Mouse (Mus musculus): ENCODE measurements around the gene Ackr3.

Gene Ackr3

DNA sequence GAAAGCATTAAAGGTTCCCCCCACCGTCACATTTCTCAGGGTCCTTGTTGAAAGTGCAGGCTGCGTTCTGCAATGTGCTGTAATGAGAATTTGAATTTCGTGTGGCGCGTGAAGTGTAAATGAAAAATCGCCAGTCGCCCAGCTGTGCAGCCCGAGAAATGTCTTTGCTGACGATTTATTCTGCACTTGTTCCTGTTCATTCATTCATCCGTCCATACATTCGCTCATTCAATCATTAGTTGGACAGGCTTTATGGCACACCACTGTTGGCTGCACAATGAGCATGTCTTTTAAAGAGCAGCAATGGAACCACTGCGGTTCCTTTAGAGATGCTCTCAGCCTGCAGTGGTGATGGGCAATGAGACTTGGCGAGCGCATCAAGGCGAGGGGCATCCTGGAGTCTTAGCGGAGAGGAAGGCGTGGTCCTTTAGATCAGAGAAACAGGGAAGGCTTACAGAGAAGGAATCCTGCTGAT lies 18.7 kb downstream of the Ackr3 start:
- H3K27me3 ChIP-seq (ENCODE audit: insufficient read depth, low read length): 0 out of 2 replicates have a peak, but pooled peaks cover 7% of the 10 kb centered on the region
- H3K4me1 ChIP-seq (replicated peaks; ENCODE audit: low read depth, low read length): peaks cover 18% of the 10 kb centered on the region
- no peaks in the 10 kb centered on the region for H3K9me3 ChIP-seq (ENCODE audit: low read length)
- no peak for TF ChIP-seq POU5F1 (IDR thresholded peaks at IDR 0.05; ENCODE audit: borderline replicate concordance, low read length)
- TF ChIP-seq CTCF (conservative IDR thresholded peaks at IDR 0.05; ENCODE audit: low read length): no peak
- TF ChIP-seq NANOG (IDR thresholded peaks at IDR 0.05; ENCODE audit: borderline replicate concordance, low read length): no peak
- no peaks in the 10 kb centered on the region for H3K36me3 ChIP-seq (ENCODE audit: insufficient read depth, low read length)
- no peak overlapping the region for H3K4me3 ChIP-seq (replicated peaks; ENCODE audit: low read length)

DNA sequence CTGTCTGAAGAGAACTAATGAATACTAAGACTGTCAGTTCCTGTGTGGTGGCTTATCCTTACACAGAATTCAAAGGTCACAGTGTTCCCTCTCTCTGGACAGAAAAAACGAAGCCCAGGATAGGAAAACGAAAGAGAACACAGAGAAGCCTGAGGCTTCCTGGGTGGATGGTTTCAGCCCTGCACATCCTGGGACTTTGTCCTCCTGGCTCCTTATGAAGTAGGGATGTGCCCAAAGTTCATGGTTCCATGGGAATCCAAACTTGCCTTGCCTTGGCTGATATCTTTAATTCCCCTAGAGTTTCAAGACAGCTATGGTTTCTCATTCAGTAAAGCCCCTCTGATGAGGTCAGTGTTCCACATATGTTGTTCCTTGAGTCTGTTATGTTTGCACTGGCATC lies 19.2 kb downstream of the Ackr3 start:
- H3K9me3 ChIP-seq (ENCODE audit: low read length): no peaks in the 10 kb centered on the region
- no peaks in the 10 kb centered on the region for H3K36me3 ChIP-seq (ENCODE audit: insufficient read depth, low read length)
- TF ChIP-seq NANOG (IDR thresholded peaks at IDR 0.05; ENCODE audit: borderline replicate concordance, low read length): no peak
- no peak for TF ChIP-seq POU5F1 (IDR thresholded peaks at IDR 0.05; ENCODE audit: borderline replicate concordance, low read length)
- TF ChIP-seq CTCF (conservative IDR thresholded peaks at IDR 0.05; ENCODE audit: low read length): no peak
- H3K4me3 ChIP-seq (replicated peaks; ENCODE audit: low read length): no peak overlapping the region
- peaks cover 18% of the 10 kb centered on the region for H3K4me1 ChIP-seq (replicated peaks; ENCODE audit: low read depth, low read length)
- H3K27me3 ChIP-seq (ENCODE audit: insufficient read depth, low read length): 0 out of 2 replicates have a peak, but pooled peaks cover 5% of the 10 kb centered on the region

- Histone ChIP-seq H3K9me3 (ENCODE audit: low read length) (no peaks in the 10 kb centered on the region), H3K36me3 (ENCODE audit: insufficient read depth, low read length) (no peaks in the 10 kb centered on the region), H3K4me1 (replicated peaks; ENCODE audit: low read depth, low read length) (peaks cover 18% of the 10 kb centered on the region), H3K4me3 (replicated peaks; ENCODE audit: low read length) (no peak overlapping the region), H3K27me3 (ENCODE audit: insufficient read depth, low read length) (peaks cover 7% of the 10 kb centered on the region; the same call in 1 of the 2 replicates)
- no peak for TF ChIP-seq NANOG (IDR thresholded peaks at IDR 0.05; ENCODE audit: borderline replicate concordance, low read length)
Observed at GRCm38 (mm10) chr1:90225603-90226254, 21.9 kb downstream of the Ackr3 start.

GRCm38 (mm10) chr1:90227684-90228322 lies 24.0 kb downstream of the Ackr3 start:
- no peaks in the 10 kb centered on the region for H3K36me3 ChIP-seq (ENCODE audit: insufficient read depth, low read length)
- no peak for TF ChIP-seq CTCF (conservative IDR thresholded peaks at IDR 0.05; ENCODE audit: low read length)
- TF ChIP-seq POU5F1 (IDR thresholded peaks at IDR 0.05; ENCODE audit: borderline replicate concordance, low read length): no peak
- no peak for TF ChIP-seq NANOG (IDR thresholded peaks at IDR 0.05; ENCODE audit: borderline replicate concordance, low read length)

DNA sequence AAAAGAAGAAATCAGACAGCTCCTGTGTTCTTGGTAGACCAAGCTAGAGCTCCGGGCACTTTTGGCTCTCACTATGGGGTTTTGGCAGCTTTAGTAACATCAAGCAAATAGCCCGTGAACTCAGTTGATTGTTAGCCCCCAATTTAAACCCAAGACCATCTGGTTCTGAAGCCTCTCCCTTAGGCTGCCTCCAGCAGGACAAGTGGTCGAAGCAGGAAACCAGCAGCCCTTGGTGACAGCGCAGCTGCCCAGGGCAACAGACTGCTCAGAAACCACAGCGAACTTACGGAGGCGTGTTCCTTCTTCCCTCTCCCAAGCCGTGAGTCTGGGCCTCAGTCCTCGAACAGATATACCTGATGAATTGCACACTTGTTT lies 24.5 kb downstream of the Ackr3 start:
- no peaks in the 10 kb centered on the region for H3K4me1 ChIP-seq (replicated peaks; ENCODE audit: low read depth, low read length)
- H3K36me3 ChIP-seq (ENCODE audit: insufficient read depth, low read length): no peaks in the 10 kb centered on the region
- TF ChIP-seq CTCF (conservative IDR thresholded peaks at IDR 0.05; ENCODE audit: low read length) (no peak), NANOG (IDR thresholded peaks at IDR 0.05; ENCODE audit: borderline replicate concordance, low read length) (no peak), POU5F1 (IDR thresholded peaks at IDR 0.05; ENCODE audit: borderline replicate concordance, low read length) (no peak)
- H3K9me3 ChIP-seq (ENCODE audit: low read length): no peaks in the 10 kb centered on the region
- peaks cover 12% of the 10 kb centered on the region; the same call in 1 of the 2 replicates for H3K27me3 ChIP-seq (ENCODE audit: insufficient read depth, low read length)
- no peak overlapping the region for H3K4me3 ChIP-seq (replicated peaks; ENCODE audit: low read length)

More at GRCm38 (mm10) chr1:90227684-90228322, 24.0 kb downstream of the Ackr3 start:
- no peak overlapping the region for H3K4me3 ChIP-seq (replicated peaks; ENCODE audit: low read length)
- no peaks in the 10 kb centered on the region for H3K9me3 ChIP-seq (ENCODE audit: low read length)
- peaks cover 3% of the 10 kb centered on the region for H3K4me1 ChIP-seq (replicated peaks; ENCODE audit: low read depth, low read length)
- peaks cover 12% of the 10 kb centered on the region; the same call in 1 of the 2 replicates for H3K27me3 ChIP-seq (ENCODE audit: insufficient read depth, low read length)

GRCm38 (mm10) chr1:90230611-90231010 lies 26.8 kb downstream of the Ackr3 start:
- H3K4me3 ChIP-seq (replicated peaks; ENCODE audit: low read length): no peak overlapping the region
- H3K9me3 ChIP-seq (ENCODE audit: low read length): no peaks in the 10 kb centered on the region
- TF ChIP-seq POU5F1 (IDR thresholded peaks at IDR 0.05; ENCODE audit: borderline replicate concordance, low read length) (no peak), NANOG (IDR thresholded peaks at IDR 0.05; ENCODE audit: borderline replicate concordance, low read length) (no peak), CTCF (conservative IDR thresholded peaks at IDR 0.05; ENCODE audit: low read length) (no peak)

DNA sequence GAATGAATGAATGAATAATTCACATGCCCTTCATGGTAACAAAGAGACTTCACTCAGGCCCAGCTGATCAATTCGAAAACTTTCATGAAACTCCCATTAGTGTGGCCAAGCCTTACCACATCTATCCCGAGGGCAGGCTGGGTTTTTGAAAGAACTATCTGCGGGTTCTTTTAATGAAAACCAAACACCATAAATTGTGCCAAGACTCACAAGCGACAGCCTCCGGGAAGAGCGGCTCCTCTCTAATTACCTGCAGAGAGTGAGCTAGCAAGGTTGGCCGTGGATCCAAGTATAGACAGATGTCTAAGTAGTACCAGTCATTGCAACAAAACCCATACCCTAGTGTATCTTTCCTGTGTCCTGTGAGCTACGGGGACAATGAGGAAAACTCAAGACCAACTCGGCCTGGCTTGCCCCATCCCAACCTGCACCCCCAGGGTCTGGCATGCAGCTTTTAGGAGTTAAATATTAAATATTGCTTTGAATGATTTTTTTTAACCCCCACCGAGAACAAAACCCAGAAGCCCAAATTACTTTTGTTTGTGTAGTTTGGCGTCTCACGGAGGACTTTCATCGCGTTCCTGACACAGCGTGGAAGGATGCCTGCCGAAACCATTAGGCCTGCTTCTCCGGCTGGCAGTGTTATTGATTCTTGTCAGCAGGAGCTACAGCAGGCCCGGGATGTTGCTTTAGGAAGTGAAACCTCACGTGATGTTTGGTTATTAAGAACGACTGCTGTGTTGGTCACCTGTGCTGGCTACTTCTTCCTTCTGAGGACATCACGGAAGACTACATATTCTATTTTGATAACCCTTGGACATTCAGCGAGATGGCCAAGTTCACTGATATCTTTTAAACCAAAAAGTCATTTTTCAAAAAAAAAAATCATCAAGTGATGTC lies 28.1 kb downstream of the Ackr3 start:
- H3K4me3 ChIP-seq (replicated peaks; ENCODE audit: low read length): no peak overlapping the region
- TF ChIP-seq CTCF (conservative IDR thresholded peaks at IDR 0.05; ENCODE audit: low read length) (no peak), NANOG (IDR thresholded peaks at IDR 0.05; ENCODE audit: borderline replicate concordance, low read length) (no peak), POU5F1 (IDR thresholded peaks at IDR 0.05; ENCODE audit: borderline replicate concordance, low read length) (no peak)
- peaks cover 7% of the 10 kb centered on the region; the same call in 1 of the 2 replicates for H3K27me3 ChIP-seq (ENCODE audit: insufficient read depth, low read length)
- H3K9me3 ChIP-seq (ENCODE audit: low read length): no peaks in the 10 kb centered on the region
- peaks cover 3% of the 10 kb centered on the region; the same call in 1 of the 2 replicates for H3K4me1 ChIP-seq (replicated peaks; ENCODE audit: low read depth, low read length)
- no peaks in the 10 kb centered on the region for H3K36me3 ChIP-seq (ENCODE audit: insufficient read depth, low read length)

More at GRCm38 (mm10) chr1:90230611-90231010, 26.8 kb downstream of the Ackr3 start:
- Histone ChIP-seq H3K36me3 (ENCODE audit: insufficient read depth, low read length) (no peaks in the 10 kb centered on the region), H3K27me3 (ENCODE audit: insufficient read depth, low read length) (peaks cover 10% of the 10 kb centered on the region; the same call in 1 of the 2 replicates), H3K4me1 (replicated peaks; ENCODE audit: low read depth, low read length) (peaks cover 3% of the 10 kb centered on the region; the same call in 1 of the 2 replicates)

DNA sequence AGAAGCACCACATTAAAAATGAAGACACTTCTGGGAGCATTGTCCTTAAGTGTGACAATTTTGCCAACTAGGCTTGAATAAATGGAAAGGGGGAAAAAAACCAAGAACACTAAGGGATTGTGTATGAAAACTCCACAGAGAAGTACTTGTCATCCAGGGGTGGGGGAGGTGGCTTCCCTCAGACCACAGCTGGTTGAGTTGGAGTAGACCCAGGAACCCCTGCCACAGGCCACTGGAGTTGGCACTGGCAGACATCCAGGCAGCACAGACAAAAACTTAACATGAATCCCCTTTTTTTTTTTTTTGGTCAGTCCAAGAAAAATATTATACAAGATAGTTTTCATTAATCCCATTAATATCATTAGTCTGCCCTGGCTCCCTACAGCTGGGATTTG lies 28.7 kb downstream of the Ackr3 start:
- H3K9me3 ChIP-seq (ENCODE audit: low read length): no peaks in the 10 kb centered on the region
- TF ChIP-seq POU5F1 (IDR thresholded peaks at IDR 0.05; ENCODE audit: borderline replicate concordance, low read length): no peak
- no peak for TF ChIP-seq NANOG (IDR thresholded peaks at IDR 0.05; ENCODE audit: borderline replicate concordance, low read length)
- TF ChIP-seq CTCF (conservative IDR thresholded peaks at IDR 0.05; ENCODE audit: low read length): no peak
- H3K4me3 ChIP-seq (replicated peaks; ENCODE audit: low read length): no peak overlapping the region
- H3K4me1 ChIP-seq (replicated peaks; ENCODE audit: low read depth, low read length): peaks cover 3% of the 10 kb centered on the region; the same call in 1 of the 2 replicates
- no peaks in the 10 kb centered on the region for H3K36me3 ChIP-seq (ENCODE audit: insufficient read depth, low read length)
- H3K27me3 ChIP-seq (ENCODE audit: insufficient read depth, low read length): peaks cover 7% of the 10 kb centered on the region; the same call in 1 of the 2 replicates

All from E14TG2a.4 (cell line).